Mouse (Mus musculus) thymus, postnatal 10 days (tissue): Measurements from ENCODE around the gene Ctrc.
A peak's percentile ranks its signal among the peaks of the same experiment; 100 is the strongest.

Source experiments
- DNase-seq, 2 experiments: peaks; one replicate each; pipeline ENCODE4 v3.0.0; 2021; ENCODE audit warnings: low spot score in 2 of 2

Gene Ctrc

GRCm38 (mm10) chr4:141845999-141846398 lies at the start of gene Ctrc:
Gene Ctrc, minus strand, starts transcription at chr4:141846359.
- DNase-seq = no peak

DNA sequence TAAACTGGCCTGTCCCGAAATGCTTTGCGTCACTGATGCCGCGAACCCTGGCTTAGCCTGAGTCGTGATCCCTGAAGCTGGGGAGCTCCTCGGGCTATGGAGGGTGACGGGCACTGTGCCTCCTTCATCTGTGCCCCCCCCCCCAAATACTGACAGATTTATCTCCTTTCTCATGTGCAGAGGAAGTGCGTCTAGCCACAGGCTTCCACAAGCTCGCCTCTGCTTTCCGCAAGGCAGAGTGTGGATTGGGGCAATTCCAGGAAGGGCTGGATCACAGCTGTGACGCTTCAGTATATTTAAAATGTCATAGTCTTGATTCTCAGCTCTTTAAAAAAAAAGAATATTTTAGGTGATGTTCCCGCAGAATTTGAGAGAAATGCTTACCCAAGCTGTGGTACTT lies 49.6 kb upstream of the Ctrc start:
- no peak for DNase-seq

GRCm38 (mm10) chr4:141893157-141893784 lies 47.1 kb upstream of the Ctrc start:
- no peak for DNase-seq

GRCm38 (mm10) chr4:141886385-141886968 lies 40.3 kb upstream of the Ctrc start:
- DNase-seq = no peak

DNA sequence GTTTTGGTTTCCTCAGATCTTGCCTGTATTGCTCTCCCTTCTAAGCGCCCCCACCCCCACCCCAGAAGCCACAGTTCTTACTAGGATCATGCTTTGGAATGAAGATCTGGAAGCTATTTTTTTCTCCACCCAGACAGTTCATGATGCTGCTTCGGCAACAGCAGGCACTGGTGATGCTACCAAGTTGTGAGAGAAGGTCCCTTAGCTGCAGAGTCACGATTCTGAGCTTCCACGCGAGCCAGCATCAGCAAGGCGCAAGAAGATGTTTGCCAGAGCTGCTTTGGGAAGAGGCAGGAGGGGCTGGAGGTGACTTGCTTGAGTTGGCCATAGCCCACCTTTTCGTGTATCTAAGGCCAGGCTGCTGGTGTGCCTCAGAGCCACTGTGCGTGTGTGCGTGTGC lies 39.3 kb upstream of the Ctrc start:
- DNase-seq = no peak

- DNase-seq = no peak
Measured at GRCm38 (mm10) chr4:141882858-141883257, 36.7 kb upstream of the Ctrc start.

DNA sequence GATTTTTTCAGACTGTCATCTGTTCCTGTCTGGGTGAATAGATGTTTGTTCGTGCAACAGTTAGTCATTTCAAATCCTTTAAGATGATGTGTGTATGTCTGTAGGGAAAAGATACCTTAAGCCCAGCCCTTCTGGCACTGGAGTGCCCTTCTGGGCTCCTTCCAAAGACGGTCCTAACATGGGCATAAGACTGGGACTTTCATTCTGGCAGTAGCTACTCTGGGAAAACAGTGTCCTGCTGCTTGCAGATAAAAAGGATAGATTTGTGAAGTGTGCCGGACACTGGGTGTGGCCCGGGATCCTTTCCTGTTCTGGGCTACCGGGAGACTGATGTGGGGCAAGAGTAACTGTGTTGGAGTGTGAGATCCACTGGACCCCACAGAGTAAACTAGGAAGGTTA lies 35.8 kb upstream of the Ctrc start:
- no peak for DNase-seq

GRCm38 (mm10) chr4:141881289-141881914 lies 35.2 kb upstream of the Ctrc start:
- DNase-seq = no peak

DNA sequence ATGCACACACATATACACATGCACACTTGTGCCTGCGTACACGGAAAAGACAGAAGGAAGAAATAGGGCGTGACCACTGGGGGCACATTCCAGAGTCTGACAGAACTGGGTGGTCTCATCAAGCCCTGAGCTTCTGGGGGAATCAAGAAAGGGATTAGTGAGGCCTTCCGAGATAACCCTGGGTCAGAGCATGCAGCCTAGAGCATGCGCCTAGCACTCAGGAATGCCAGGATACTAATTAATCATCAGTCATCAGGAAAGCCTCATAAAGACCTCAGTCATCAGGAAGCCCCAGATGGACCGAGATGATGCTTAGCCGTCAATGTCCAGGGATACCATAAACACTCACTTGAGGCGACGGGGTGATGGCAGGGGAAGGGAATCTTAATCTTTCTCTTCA lies 33.7 kb upstream of the Ctrc start:
- DNase-seq = no peak

GRCm38 (mm10) chr4:141879074-141879473 lies 32.9 kb upstream of the Ctrc start:
- no peak for DNase-seq

GRCm38 (mm10) chr4:141878621-141879020 lies 32.5 kb upstream of the Ctrc start:
- DNase-seq = no peak

- DNase-seq = no peak
Measured at GRCm38 (mm10) chr4:141875481-141876108, 29.4 kb upstream of the Ctrc start.

DNA sequence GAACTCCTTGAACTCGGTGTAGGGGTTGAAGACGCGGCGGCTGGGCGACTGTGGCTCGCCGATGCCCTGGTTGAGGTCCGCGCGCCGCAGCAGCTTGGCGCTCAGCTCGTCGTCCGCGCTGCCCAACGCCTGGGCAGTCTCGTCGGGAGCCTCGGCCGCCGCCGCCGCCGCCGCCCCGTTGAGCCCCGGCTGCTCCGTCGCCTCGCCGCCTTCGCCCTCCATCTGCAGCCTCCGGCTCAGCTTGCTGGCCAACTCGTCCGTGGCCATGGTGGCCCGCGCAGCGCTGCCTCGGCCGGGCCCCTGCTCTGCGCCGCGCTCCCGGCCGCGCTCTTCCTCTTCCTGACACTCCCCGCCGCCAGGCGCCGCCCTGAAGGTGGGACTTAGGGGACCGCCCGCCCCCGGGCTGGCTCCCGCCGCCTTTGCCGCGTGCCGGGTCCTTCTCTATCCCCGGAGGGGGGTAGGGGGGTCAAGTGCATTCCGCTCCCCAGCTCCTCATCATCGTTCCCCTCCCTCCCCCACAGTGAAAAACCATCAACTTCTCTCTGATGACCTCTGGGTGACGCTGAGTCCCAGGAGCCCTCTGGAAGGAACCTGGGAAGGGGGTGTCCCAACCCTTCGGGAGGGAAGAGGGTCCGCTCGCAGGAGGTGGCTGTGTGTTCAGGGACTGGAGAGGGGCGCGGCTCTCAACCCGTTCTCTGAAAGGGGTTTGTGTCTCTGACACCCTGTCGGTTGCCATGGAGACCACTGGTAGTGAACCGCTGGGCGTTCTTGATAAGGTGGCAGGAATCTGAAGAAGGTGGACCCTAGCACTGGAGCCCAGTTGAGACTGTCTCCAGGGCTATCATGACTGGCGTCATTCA lies 28.7 kb upstream of the Ctrc start, which contains the start of gene Efhd2:
Gene Efhd2, minus strand, starts transcription at position 320 of the 860 bp plus-strand sequence.
- DNase-seq = peak; percentile 64 to 72

DNA sequence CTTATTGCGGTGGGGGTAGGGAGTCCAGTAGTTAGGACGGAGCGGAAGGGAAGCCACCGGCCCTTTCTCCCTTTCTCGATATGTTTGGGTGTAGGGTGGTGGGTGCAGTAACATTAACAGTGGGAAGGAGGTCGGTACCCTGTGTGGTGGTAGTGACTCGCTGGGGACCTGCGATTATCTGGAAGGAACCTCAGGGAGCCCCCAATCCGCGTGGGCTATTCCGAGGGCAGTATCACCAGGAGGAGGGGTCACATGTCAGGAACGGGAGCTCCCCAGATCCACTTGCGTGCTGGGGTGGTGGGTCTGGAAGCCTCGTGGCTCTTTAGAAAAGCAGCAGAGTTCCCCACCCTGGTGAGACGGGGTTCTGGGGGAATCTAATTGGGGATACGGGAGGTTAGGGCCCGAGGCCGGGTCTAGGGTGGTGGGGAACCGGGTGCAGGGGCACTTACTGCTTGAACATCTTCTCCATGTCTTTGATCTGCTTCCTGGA lies 28.0 kb upstream of the Ctrc start:
- DNase-seq = no peak

GRCm38 (mm10) chr4:141872977-141873376 lies 26.8 kb upstream of the Ctrc start:
- no peak for DNase-seq

DNA sequence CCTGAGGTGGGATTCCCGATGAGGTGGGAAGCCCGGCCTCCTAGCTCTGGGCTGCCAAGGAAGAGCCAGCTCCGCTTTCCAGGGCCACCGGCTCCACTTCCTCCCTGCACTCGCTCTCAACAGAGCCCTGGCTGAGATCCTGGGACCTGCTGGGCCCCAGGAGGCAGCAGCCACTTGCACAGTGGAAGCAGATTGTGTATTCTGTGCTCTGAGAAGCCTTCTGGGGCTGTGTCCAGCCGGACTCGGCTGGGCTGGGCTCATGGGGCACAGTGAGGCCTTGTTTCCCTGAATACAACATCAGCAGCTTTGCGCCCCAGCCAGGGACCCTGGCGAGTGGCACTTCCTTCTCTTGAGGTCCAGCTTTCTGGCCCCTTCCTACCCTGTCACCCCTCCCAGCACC lies 25.8 kb upstream of the Ctrc start:
- DNase-seq = no peak

GRCm38 (mm10) chr4:141871333-141871725 lies 25.2 kb upstream of the Ctrc start:
- no peak for DNase-seq

- no peak for DNase-seq
Measured at GRCm38 (mm10) chr4:141870666-141871332, 24.6 kb upstream of the Ctrc start.

GRCm38 (mm10) chr4:141869436-141870215 lies 23.5 kb upstream of the Ctrc start:
- DNase-seq = no peak

GRCm38 (mm10) chr4:141868051-141868450 lies 21.9 kb upstream of the Ctrc start:
- DNase-seq = no peak
